Mouse (Mus musculus) testis, adult 2 months (tissue): ENCODE measurements at regions not wholly inside any gene's neighbourhood (a gene's known extent, or its start where the extent isn't known, plus 50 kb on each side); places are given as distances from the start of the nearest gene placed in this dataset.

Experiments
- H3K27ac ChIP-seq: fragments of 200-500 bp; 2 replicates; pipeline ENCODE4 v1.5.1; 2012; ENCODE audit warnings: low read depth, low read length; ENCODE audit not compliant: control insufficient read depth, insufficient read depth
- H3K27me3 ChIP-seq: fragments of 200-500 bp; 2 replicates; pipeline ENCODE4 v1.6.1; 2012; ENCODE audit warnings: mild to moderate bottlenecking, low read length, moderate library complexity; ENCODE audit not compliant: control insufficient read depth, insufficient read depth
- H3K36me3 ChIP-seq: fragments of 200-500 bp; 2 replicates; pipeline ENCODE4 v1.6.1; 2012; ENCODE audit warnings: mild to moderate bottlenecking, low read length; ENCODE audit not compliant: control insufficient read depth, insufficient read depth
- H3K4me1 ChIP-seq: fragments of 200-500 bp; 2 replicates; pipeline ENCODE4 v1.6.1; 2012; ENCODE audit warnings: low read length; ENCODE audit not compliant: control insufficient read depth, insufficient read depth
- H3K4me3 ChIP-seq: fragments of 200-500 bp; 2 replicates; pipeline ENCODE4 v1.5.1; 2012; ENCODE audit warnings: low read depth, mild to moderate bottlenecking, low read length, moderate library complexity, mixed read lengths; ENCODE audit not compliant: control insufficient read depth
- CTCF ChIP-seq: fragments of 200-500 bp; IDR thresholded peaks from 2 replicates; pipeline ENCODE4 v1.5.1; 2012; ENCODE audit warnings: low read depth, mild to moderate bottlenecking, inconsistent platforms, low read length, moderate library complexity; ENCODE audit not compliant: control insufficient read depth, insufficient read depth, insufficient replicate concordance
- POLR2A ChIP-seq: fragments of 200-500 bp; IDR thresholded peaks from 2 replicates; pipeline ENCODE4 v1.6.1; 2012; ENCODE audit warnings: low read depth, mild to moderate bottlenecking, inconsistent platforms, low read length, moderate library complexity; ENCODE audit not compliant: control insufficient read depth

GRCm38 (mm10) chrX:58445624-58446323 lies 423.3 kb downstream of the Zic3 start:
- Histone ChIP-seq H3K36me3 (no peaks in the 10 kb centered on the region), H3K4me3 (no peak overlapping the region), H3K27me3 (no peaks in the 10 kb centered on the region), H3K4me1 (no peaks in the 10 kb centered on the region), H3K27ac (no peak overlapping the region)
- TF ChIP-seq POLR2A (no peak), CTCF (no peak)

- TF ChIP-seq POLR2A: no peak
- TF ChIP-seq CTCF: no peak
- H3K4me1 ChIP-seq: no peaks in the 10 kb centered on the region
- H3K4me3 ChIP-seq: no peak overlapping the region
- no peaks in the 10 kb centered on the region for H3K27me3 ChIP-seq
- H3K36me3 ChIP-seq: no peaks in the 10 kb centered on the region
- H3K27ac ChIP-seq: no peak overlapping the region
These were observed 425.1 kb downstream of the Zic3 start for GRCm38 (mm10) chrX:58447605-58448004.

- no peaks in the 10 kb centered on the region for H3K27me3 ChIP-seq
- no peak for TF ChIP-seq POLR2A
- no peak for TF ChIP-seq CTCF
- no peaks in the 10 kb centered on the region for H3K4me1 ChIP-seq
- H3K27ac ChIP-seq: no peak overlapping the region
- no peaks in the 10 kb centered on the region for H3K36me3 ChIP-seq
- no peak overlapping the region for H3K4me3 ChIP-seq
These were observed 439.5 kb upstream of the 4930550L24Rik start for GRCm38 (mm10) chrX:58469683-58470082.

- TF ChIP-seq POLR2A (no peak), CTCF (no peak)
These were observed 438.2 kb upstream of the 4930550L24Rik start for GRCm38 (mm10) chrX:58470986-58471385.

GRCm38 (mm10) chrX:58490861-58491260 lies 418.3 kb upstream of the 4930550L24Rik start:
- H3K27me3 ChIP-seq: no peaks in the 10 kb centered on the region
- peak; percentile 4; the same call in 1 of the 2 replicates for TF ChIP-seq CTCF
- no peak for TF ChIP-seq POLR2A
- no peaks in the 10 kb centered on the region for H3K4me1 ChIP-seq
- H3K27ac ChIP-seq: no peak overlapping the region
- H3K36me3 ChIP-seq: no peaks in the 10 kb centered on the region
- H3K4me3 ChIP-seq: no peak overlapping the region

More at GRCm38 (mm10) chrX:58470986-58471385, 438.2 kb upstream of the 4930550L24Rik start:
- H3K27me3 ChIP-seq: no peaks in the 10 kb centered on the region
- no peak overlapping the region for H3K4me3 ChIP-seq
- no peaks in the 10 kb centered on the region for H3K36me3 ChIP-seq
- no peak overlapping the region for H3K27ac ChIP-seq
- no peaks in the 10 kb centered on the region for H3K4me1 ChIP-seq

GRCm38 (mm10) chrX:58503573-58503972 lies 405.6 kb upstream of the 4930550L24Rik start:
- Histone ChIP-seq H3K36me3 (no peaks in the 10 kb centered on the region), H3K27ac (no peak overlapping the region), H3K4me3 (no peak overlapping the region), H3K27me3 (no peaks in the 10 kb centered on the region), H3K4me1 (no peaks in the 10 kb centered on the region)
- no peak for TF ChIP-seq CTCF
- TF ChIP-seq POLR2A: no peak

- Histone ChIP-seq H3K36me3 (no peaks in the 10 kb centered on the region), H3K27ac (no peak overlapping the region), H3K27me3 (no peaks in the 10 kb centered on the region), H3K4me3 (no peak overlapping the region), H3K4me1 (no peaks in the 10 kb centered on the region)
- TF ChIP-seq POLR2A (no peak), CTCF (no peak)
These were observed 394.2 kb upstream of the 4930550L24Rik start for GRCm38 (mm10) chrX:58514925-58515324.
